Mouse (Mus musculus) bone marrow macrophage, adult 2 months (primary cell): ENCODE measurements around the gene Usf2. TPM values are rescaled to one million over a fixed set of nuclear protein-coding genes. Genes with fewer than 3 reads are reported as not detected.
"Not testable (repeated sequence)": the region's sequence is repeated elsewhere in the genome, so short reads cannot be mapped to it uniquely, and the experiment has no call there.

Experiments used
- H3K27ac ChIP-seq: 2 replicates; pipeline ENCODE4 v1.5.1; 2012; ENCODE audit warnings: low read depth, low read length; ENCODE audit not compliant: insufficient read depth
- H3K4me1 ChIP-seq: 2 replicates; pipeline ENCODE4 v1.6.1; 2012; ENCODE audit warnings: low read length; ENCODE audit not compliant: control insufficient read depth, insufficient read depth
- H3K4me3 ChIP-seq: 2 replicates; pipeline ENCODE4 v1.5.1; 2012; ENCODE audit warnings: mild to moderate bottlenecking, low read length, moderate library complexity; ENCODE audit not compliant: insufficient read depth
- CTCF ChIP-seq: IDR thresholded peaks from 2 replicates; pipeline ENCODE4 v1.5.1; 2012; ENCODE audit warnings: low read depth, mild to moderate bottlenecking, low read length, moderate library complexity
- POLR2A ChIP-seq: IDR thresholded peaks from 2 replicates; pipeline ENCODE4 v1.6.1; 2012; ENCODE audit warnings: mild to moderate bottlenecking, low read depth, low read length, borderline replicate concordance
- polyA plus RNA-seq: library from polyadenylated mRNA; stranded (reverse); fragments of >200 nt; gene quantifications from 2 replicates; pipeline ENCODE4 v1.2.4, GENCODE M21; 2012; ENCODE audit not compliant: missing spikeins, insufficient read depth, insufficient read length

The Usf2 gene
- polyA plus RNA-seq, 1 experiment = 246 TPM

DNA sequence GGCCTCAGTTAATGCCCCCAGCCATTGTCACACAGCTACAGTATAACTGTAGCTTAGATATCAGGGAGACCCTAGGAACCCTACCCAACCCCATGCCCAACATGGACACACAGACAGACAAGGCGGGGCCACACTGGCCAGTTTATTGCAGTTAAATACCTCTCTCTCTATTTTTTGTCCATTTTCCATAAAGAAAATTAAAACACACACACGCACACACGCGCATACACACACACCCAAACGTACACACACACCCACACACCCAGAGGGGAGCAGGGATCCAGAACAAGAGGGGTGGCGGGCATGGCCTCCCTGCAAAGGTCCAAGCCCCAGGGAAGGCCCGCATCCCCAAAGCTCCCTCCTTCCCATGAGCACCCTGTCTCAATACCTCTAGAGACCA is 10.7 kb downstream of the Usf2 start:
- Histone ChIP-seq H3K27ac (no peak overlapping the region), H3K4me1 (0 out of 2 replicates have a peak, but pooled peaks cover 4% of the 10 kb centered on the region), H3K4me3 (no peak overlapping the region)
- TF ChIP-seq POLR2A (no peak), CTCF (no peak)

DNA sequence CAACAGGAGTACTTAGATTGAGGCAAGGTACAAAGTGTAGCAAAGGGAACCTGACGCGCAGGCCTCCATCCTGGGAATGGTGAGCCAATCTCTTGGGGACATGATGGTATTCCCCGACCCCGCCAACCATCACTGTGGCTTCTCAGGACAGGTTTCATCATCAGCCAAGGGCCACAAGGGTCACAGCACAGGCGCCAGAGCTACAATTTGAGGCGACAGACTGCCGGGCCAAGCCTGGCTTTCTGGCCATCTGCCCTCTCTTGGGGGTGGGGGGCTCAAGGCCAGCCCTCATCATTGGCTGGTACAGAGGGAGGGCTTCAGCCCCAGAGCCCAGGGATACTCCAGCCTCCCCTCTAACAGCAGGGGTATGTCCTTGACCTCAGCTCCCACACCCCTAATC is 11.1 kb downstream of the Usf2 start:
- H3K4me1 ChIP-seq, H3K27ac ChIP-seq, H3K4me3 ChIP-seq: not testable (repeated sequence)

DNA sequence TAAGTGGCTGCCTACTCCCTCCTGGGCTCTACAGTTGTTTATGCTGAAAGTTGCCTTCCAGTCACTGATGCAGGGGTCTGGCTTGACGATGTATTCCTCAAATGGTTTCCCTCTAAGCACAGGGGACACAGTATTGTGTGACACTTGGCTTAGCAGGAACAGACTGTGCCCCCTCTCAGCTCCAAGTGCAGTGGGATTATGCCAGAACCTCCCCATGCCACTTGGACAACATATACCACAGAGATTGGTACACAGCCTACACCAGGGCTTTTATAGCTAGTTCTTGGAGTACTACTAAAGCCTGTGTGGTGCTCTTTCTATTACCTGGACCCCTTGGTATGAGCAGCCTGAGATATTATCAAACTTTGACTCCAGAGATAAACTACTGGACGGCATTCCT is 11.9 kb downstream of the Usf2 start:
- not testable (repeated sequence) for H3K27ac ChIP-seq, H3K4me1 ChIP-seq, H3K4me3 ChIP-seq

DNA sequence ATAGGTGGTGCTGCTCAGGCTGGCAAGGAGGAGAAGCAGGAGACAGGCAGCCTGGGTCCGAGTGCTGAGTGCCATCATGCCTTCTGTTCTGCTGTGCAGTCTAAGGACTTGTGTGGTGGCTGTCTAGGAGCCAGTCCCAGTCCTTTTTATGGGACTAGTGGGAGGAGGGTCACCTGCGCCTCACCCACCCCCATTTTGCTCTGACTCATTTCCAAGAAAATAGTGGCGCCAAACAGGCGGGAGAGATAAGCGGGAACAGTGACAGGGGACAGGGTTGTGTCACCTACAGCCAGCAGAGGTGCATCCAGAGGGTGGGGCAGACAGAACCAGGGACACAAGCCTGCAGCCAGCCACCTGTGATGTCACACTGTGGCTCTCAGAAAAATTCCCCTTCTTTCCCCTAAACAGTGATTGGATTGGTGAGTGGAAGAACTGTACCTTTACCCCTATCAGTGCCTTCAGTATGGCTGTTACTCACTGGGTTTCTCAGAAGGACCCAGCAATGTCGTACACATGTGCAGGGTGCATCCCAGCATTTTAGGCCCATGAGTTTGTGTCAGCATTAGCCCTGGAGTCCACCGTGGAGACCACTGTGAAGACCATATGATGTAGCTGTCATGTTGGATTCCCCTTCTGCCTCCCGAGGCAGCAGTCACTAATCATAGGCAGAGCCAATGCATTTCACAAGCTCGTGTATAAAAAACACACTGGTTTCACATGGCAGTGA is 12.5 kb downstream of the Usf2 start, which contains the start of gene Hamp:
Gene Hamp (minus strand): TSS at position 124 of the 727 bp plus-strand sequence.
- 0 out of 2 replicates have a peak, but pooled peaks cover 4% of the 10 kb centered on the region for H3K4me1 ChIP-seq
- H3K27ac ChIP-seq = no peak within 1 kb of the TSS
- H3K4me3 ChIP-seq = no peak within 1 kb of the TSS
- TF ChIP-seq POLR2A (no peak), CTCF (no peak)

DNA sequence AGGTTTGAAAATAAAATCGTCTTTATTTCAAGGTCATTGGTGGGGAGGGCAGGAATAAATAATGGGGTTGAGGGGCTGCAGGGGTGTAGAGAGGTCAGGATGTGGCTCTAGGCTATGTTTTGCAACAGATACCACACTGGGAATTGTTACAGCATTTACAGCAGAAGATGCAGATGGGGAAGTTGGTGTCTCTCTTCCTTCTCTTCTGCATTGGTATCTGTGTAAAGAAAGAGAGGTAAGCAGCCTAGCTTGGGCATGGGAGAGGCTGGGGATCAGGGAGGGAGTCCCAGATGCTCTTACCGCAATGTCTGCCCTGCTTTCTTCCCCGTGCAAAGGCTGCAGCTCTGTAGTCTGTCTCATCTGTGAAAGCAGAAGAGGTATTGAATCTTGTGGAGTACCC is 14.2 kb downstream of the Usf2 start:
- not testable (repeated sequence) for H3K27ac ChIP-seq, H3K4me3 ChIP-seq, H3K4me1 ChIP-seq

DNA sequence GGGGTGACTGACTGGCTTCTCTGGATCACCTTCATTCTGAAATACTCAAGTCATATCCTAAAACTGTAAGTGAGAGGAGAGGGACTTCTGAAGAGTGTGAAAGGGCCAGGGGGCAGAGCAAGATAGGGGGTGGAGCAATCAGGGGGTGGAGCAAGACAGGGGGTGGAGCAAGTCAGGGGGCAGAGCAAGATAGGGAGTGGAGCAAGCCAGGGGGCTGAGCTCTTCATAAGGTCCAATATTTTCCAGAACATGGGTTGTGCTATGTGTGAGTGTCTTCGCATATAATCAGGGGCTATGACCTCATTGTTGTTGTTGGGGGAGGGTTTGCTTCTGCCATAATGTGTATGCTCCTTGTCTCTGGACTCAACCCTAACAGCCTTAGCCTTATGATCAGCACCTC is 16.5 kb downstream of the Usf2 start:
- H3K27ac ChIP-seq, H3K4me1 ChIP-seq, H3K4me3 ChIP-seq: not testable (repeated sequence)

DNA sequence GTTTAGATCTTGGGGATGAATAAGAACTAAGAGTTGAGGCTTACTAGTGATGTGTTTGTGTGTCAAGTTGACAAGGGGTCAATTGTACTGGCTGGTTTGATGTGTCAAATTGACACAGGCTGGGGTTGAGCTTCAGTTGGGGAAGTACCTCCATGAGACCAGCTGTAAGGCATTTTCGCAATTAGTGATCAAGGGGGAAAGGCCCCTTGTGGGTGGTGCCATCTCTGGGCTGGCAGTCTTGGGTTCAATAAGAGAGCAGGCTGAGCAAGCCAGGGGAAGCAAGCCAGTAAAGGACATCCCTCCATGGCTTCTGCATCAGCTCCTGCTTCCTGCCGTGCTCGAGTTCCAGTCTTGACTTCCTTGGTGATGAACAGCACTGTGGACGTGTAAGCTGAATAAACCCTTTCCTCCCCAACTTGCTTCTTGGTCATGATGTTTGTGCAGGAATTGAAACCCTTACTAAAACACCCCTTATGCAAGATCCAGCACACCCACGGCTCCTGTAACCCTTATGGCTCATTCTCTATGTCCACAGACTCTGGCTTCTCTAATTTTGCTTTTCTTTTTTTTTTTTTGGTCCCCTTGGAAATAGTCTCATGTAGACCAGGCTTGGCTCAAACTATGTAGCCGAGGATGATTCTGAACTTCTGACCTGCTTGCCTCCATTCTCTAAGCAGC is 21.0 kb downstream of the Usf2 start:
- H3K4me3 ChIP-seq, H3K27ac ChIP-seq: not testable (repeated sequence)

DNA sequence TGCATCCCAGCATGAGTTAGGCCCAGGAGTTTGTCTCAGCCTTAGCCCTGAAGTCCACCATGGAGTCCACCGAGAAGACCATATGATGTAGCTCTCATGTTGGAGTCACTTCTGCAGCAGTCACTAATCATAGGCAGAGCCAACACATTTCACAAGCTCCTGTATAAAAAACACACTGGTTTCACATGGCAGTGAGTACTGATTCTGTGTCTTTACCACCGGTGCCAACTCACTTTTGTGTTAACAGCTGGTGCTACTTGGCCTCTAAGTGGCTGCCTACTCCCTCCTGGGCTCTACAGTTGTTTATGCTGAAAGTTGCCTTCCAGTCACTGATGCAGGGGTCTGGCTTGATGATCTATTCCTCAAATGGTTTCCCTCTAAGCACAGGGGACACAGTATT is 32.0 kb downstream of the Usf2 start, which contains the start of gene Hamp2:
Gene Hamp2 (minus strand): TSS at position 101 of the 400 bp plus-strand sequence.
- H3K4me3 ChIP-seq, H3K27ac ChIP-seq, H3K4me1 ChIP-seq: not testable (repeated sequence)

More for the DNA sequence above, 21.0 kb downstream of the Usf2 start:
- H3K4me1 ChIP-seq = not testable (repeated sequence)

DNA sequence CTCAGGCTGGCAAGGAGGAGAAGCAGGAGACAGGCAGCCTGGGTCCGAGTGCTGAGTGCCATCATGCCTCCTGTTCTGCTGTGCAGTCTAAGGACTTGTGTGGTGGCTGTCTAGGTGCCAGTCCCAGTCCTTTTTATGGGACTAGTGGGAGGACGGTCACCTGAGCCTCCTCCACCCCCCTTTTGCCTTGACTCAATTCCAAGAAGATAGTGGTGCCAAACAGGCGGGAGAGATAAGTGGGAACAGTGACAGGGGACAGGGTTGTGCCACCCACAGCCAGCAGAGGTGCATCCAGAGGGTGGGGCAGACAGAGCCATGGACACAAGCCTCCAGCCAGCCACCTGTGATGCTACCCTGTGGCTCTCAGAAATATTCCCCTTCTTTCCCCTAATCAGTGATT is 32.5 kb downstream of the Usf2 start:
- TF ChIP-seq POLR2A = no peak
- no peak for TF ChIP-seq CTCF
- H3K4me3 ChIP-seq = no peak overlapping the region
- no peaks in the 10 kb centered on the region; the same call in 1 of the 2 replicates for H3K4me1 ChIP-seq
- no peak overlapping the region for H3K27ac ChIP-seq

DNA sequence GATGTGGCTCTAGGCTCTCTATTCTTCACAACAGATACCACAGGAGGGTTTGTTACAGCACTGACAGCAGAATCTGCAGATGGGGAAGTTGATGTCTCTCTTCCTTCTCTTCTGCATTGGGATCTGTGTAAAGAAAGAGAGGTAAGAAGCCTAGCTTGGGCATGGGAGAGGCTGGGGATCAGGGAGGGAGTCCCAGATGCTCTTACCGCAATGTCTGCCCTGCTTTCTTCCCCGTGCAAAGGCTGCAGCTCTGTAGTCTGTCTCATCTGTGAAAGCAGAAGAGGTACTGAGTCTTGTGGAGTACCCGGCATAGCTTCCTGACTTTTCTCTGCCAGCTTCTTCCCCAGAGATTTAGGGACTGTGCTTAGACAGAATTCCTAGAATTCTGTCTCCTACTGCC is 34.1 kb downstream of the Usf2 start:
- H3K4me1 ChIP-seq, H3K4me3 ChIP-seq, H3K27ac ChIP-seq: not testable (repeated sequence)

DNA sequence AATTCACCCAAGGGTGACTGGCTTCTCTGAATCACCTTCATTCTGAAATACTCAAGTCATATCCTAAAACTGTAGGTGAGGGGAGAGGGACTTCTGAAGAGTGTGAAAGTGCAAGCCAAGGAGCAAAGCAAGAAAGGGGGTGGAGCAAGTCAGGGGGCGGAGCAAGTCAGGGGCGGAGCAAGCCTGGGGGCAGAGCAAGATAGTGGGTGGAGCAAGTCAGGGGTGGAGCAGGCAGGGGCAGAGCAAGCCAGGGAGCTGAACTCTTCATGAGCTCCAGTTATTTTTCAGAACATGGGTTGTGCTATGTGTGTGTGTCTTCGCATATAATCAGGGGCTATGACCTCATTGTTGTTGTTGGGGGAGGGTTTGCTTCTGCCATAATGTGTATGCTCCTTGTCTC is 36.4 kb downstream of the Usf2 start:
- Histone ChIP-seq H3K4me3 (no peak overlapping the region), H3K4me1 (peaks cover 9% of the 10 kb centered on the region), H3K27ac (no peak overlapping the region)
- no peak for TF ChIP-seq POLR2A
- no peak for TF ChIP-seq CTCF
